Mouse (Mus musculus): ENCODE data around the gene Disc1. TPM values are rescaled to one million over a fixed set of nuclear protein-coding genes. Genes with fewer than 3 reads are reported as not detected.
A peak's percentile ranks its signal among the peaks of the same experiment; 100 is the strongest.

Gene Disc1
- total RNA-seq, 2 experiments from 2014 or later, result 1.3 to 2.3 TPM

- no peak for DNase-seq (ENCODE audit: low spot score in 2 of 2)
Measured at GRCm38 (mm10) chr8:125175661-125176060, 121.7 kb downstream of the Disc1 start.

DNA sequence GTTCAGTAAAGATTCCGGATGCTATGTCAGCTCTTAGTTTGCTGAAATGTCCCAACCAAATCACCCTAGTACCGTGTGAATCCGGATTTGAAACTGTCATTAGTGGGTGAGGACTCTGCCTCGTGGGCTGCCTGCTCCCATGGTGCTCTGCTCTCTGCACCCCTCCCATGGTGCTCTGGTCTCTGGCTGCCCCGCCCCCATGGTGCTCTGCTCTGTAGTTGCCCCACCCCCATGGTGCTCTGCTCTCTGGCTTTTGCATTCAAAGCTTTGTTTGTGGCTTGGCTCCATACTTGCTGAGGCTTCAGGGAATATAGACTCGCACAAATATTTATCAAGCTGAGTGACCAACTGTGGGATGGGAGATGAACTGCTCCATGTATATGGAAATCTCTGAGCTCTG, 123.1 kb downstream of the Disc1 start:
- no peak for DNase-seq (ENCODE audit: low spot score in 2 of 2)

DNA sequence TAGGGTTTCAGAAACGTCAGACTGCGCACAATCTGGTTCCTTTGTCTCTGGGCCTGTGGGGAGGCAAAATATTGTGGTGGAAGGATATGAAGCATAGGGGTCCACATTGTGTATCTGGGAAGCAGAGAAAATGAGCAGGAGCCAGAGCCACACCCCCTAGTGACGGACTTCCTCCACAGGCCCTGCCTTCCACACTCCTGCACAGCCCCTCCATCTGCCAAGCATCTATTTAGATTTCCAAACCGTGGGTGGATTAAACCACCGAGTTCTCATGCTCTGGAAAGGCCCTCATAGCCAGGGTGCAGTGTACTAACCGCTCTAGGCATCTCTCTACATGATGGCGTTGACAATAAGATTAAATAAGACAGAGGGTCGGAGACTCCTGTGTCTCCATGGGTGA, 124.0 kb downstream of the Disc1 start:
- no peak for DNase-seq (ENCODE audit: low spot score in 2 of 2)

DNA sequence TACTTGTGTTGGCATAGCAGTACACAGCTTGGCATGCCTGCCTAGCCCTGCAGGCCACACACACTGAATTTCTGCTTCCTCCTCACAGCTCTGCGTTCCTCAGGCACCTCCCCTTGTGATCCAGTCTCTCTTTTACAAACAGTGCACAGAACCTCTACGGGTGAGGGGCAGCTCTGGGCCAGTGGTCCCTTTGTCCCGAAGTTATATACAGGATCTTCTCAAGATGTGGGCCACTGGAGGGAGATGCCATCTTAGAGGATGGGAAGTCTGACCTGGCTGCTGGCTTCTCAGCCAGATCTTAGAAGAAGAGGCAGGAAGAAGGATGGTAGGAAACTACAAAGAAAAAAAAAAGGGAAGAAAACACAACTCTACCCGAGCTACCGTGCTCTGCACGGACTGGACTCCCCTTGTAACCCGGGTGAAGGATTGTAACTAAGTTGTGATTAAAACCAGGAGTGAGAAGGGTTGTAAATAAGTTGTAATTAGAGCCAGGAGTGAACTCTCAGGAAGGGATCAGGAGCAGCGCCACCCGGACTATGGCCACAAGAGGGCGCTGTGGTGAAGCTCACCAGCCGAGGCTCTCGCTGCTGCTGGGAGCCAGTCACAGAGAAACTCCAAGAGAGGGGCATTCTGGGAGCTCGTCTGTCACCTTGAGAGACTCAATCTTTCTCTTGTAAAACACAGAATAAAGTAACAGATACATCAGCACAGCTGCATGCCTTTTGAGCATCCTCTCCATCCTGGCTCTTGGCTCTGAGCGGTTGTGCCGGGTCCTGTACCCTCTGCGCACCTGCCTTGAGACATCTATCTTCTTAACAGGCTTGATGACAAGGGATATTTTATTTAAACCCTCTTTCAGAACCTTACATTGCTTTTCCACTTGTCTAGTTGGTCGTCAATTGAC, 129.8 kb downstream of the Disc1 start:
- DNase-seq (ENCODE audit: low spot score in 2 of 2), result peak; percentile 91 to 93

GRCm38 (mm10) chr8:125184452-125184817, 130.4 kb downstream of the Disc1 start:
- DNase-seq (ENCODE audit: low spot score in 2 of 2), result no peak

GRCm38 (mm10) chr8:125184881-125185280, 130.9 kb downstream of the Disc1 start:
- no peak for DNase-seq (ENCODE audit: low spot score in 2 of 2)

- no peak for DNase-seq (ENCODE audit: low spot score in 2 of 2)
Measured at GRCm38 (mm10) chr8:125187044-125187443, 133.0 kb downstream of the Disc1 start.

DNA sequence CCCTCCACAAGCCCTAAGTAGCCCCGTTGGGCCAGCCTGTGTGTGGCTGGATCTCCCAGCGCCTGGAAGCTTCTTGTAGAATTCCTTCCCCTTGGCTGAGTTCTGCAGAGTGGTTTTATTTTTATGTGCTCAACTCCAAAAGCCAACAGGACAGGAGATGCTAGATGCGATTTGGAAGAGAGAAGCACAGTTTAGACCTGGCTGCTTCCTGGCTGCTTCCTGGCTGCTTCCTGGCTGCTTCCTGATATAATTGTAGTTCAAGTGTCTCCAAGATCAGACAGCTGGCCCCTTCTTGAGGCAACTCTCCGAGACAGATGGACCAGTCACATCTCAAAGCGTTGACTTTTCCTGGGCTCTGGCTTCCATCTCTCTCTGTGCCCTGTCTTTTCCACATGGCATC, 139.7 kb downstream of the Disc1 start:
- DNase-seq (ENCODE audit: low spot score in 2 of 2), result no peak

DNA sequence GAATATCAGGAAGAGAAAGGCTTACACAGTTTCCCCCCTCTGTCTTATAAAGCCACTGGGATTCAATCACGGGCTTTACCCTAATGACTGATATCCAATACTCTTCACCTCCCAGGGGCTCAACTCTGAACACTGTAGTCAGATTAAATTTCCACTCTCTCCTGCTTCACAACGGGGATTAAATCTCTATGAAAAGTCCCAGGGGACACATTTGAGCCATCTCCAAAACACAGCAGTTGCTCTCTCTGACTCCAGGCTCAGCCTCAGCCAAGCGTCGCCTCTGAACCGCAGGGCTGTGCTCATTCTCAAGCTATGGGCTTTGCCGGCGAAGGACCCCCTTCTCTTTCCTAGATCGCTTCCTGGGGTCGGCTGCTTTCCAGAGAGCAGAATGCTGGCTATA, 141.1 kb downstream of the Disc1 start:
- no peak for DNase-seq (ENCODE audit: low spot score in 2 of 2)

DNA sequence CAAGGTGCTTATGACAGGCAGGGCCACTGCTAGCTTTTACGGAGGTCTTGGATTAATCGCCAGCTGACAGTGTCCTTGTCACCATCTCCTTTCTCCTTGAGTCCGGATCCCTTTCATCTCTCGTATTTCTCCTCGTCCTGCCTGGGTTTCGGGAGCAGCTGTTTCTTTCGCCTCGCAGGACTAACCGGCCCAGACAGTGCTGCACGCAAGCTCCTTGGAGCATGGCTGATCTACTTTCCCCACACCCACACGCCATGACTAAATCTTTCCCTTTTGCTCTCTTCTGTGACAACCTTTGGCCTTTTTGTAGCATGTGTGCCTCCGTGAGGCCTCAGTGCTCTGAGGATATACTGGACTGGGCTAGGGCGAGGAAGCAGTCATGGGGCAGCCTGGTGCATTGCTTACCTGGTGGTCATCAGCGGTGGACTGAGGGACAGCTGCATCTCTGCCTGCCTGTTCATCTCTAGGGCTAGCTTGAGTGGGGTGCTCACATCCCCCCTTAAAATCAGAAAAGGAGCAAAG, 142.6 kb downstream of the Disc1 start:
- no peak for DNase-seq (ENCODE audit: low spot score in 2 of 2)

GRCm38 (mm10) chr8:125197341-125198002, 143.5 kb downstream of the Disc1 start:
- no peak for DNase-seq (ENCODE audit: low spot score in 2 of 2)

- DNase-seq (ENCODE audit: low spot score in 2 of 2), result no peak
Measured at GRCm38 (mm10) chr8:125198420-125199196, 144.6 kb downstream of the Disc1 start.

DNA sequence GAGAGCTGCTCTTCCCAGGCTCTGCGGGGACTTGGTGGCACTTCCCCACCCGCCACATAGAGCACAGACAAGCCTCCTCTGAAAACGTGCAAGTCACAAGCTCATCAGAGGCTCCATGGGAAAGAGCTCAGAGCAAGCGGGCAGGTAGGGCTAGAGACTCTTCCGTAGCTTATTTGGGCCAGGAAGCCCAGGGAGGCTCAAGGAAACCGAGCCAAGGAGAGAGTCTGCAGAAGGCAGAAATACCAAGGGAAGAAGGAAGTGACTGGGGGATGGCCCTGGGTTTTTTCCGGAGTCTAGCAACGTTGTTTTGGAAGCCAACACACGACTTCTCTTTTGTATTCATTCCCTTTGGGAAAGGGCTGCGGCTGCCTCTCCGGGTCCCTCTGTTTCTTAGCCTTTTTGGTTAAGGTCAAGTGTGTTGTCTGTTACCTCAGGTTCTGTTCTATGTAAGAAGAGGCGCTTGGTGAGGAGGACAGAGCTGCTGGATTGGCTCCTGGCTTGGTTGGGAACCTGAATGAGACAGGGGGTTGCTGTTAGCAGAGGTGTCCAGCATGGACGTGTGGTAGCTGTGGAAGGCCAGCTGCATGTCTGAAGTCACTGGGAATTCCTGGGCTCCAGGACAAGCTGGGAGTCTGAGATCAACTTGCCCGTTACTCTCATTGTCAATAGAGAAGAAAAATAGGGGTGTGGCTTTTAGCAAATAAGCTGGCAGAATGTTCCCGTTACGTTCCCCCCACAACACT, 145.4 kb downstream of the Disc1 start:
- no peak for DNase-seq (ENCODE audit: low spot score in 2 of 2)

GRCm38 (mm10) chr8:125200273-125200863, 146.4 kb downstream of the Disc1 start:
- no peak for DNase-seq (ENCODE audit: low spot score in 2 of 2)

DNA sequence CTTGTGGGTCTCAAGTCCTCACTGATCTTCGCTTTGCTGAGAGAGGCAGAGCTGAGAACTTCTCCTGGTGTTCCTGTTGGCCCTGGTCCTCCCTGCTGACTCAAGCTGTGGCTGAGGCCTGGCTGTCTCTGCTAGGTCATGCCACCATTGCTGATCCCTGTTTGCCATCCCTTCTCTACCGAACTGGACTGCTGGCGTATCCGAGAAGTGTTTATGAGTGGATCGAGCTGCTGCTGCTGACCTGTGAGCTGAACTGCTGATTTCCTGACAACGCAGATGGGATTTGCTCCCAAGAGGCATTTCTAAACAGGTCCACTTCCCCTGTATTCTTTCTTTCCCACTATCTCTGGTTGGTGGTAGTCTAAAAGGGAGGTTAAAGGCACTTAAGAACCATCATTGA, 147.7 kb downstream of the Disc1 start:
- DNase-seq (ENCODE audit: low spot score in 2 of 2), result no peak

- no peak for DNase-seq (ENCODE audit: low spot score in 2 of 2)
Measured at GRCm38 (mm10) chr8:125203016-125203415, 149.0 kb downstream of the Disc1 start.

DNA sequence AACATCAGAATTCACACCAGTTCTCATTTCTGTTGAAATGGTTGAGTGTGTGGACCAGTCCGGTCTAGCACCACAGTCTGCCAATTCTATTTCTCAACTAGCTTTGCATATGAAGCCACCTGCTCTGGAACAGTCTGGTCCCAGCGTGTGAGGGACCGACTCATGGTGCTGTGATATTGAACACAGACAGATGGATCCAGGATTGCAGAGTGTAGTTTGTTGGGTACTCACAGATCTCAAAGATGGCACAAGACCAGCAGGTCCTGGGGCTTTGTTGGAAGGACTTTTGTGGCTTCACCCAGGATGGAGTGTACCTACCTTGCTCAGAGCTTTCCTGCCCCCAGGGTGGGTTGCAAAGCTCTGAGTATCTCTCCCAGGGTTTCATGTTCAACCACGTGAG, 151.6 kb downstream of the Disc1 start:
- no peak for DNase-seq (ENCODE audit: low spot score in 2 of 2)

- DNase-seq (ENCODE audit: low spot score in 2 of 2), result no peak
Measured at GRCm38 (mm10) chr8:125206391-125206790, 152.4 kb downstream of the Disc1 start.

DNA sequence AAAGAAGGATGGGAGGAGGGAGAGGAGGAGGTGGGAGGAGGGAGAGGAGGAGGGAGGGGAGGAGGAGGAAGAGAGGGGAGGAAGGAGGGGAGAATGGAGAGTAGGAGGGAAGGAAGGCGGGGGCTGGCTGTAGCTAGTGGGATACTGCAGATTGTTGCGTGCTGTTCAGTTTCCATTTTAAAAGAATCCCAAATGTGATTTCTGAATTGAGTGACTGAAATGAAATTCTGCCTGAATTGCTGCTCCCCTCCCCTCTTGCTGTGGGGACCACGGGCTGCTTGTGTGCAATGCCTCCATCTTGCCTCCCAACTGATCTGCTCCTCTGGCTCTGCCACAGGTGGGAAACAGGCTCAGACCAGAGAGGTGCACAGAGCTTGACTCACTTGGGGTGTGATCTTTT, 153.0 kb downstream of the Disc1 start:
- DNase-seq (ENCODE audit: low spot score in 2 of 2), result no peak

DNA sequence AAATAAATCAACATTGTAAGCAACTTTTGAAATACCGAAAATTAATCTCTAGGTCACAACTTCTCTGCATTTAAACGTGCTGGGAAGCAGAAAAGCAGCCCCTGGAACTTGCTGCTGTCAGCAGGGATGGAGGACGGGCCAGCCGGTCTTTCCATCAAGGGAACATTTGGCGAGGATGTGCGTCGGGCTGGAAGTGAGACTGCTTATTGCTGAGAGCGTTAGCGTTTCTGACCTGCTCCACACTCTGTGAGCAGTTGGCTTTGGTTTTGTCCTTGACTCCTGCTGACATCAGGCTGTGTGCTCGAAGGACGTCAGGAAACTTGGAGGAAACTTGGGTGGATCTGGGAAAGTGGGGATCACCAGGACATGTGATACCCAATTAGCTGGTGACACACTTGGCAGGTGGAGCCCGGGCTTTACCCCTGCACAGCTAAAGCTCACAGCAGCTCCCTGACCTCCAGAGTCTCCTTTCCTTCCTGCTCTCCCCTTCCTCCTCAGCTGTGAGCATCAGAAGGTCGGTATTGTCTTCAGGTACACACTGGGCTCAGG, 158.7 kb downstream of the Disc1 start:
- no peak for DNase-seq (ENCODE audit: low spot score in 2 of 2)

Measured in adrenal gland, adult 18-20 months (tissue).